Mouse (Mus musculus): ENCODE data around the gene Oxct2a. TPM values are rescaled to one million over a fixed set of nuclear protein-coding genes. Genes with fewer than 3 reads are reported as not detected.
A peak's percentile ranks its signal among the peaks of the same experiment; 100 is the strongest.

Oxct2a gene
- total and polyA plus RNA-seq, 3 experiments = 0.08 TPM; not detected in 2

GRCm38 (mm10) chr4:123363555-123363954, 40.1 kb upstream of the Oxct2a start (continued):
- no peak for TF ChIP-seq POLR2A (IDR thresholded peaks at IDR 0.05; ENCODE audit: low read depth, low read length)
- 0 out of 2 replicates have a peak, but pooled peaks have one; percentile 24 for TF ChIP-seq CHD2 (IDR thresholded peaks at IDR 0.05; ENCODE audit: low read length)
- no peak for TF ChIP-seq ZKSCAN1 (IDR thresholded peaks at IDR 0.05; ENCODE audit: borderline replicate concordance, low read depth, low read length)
- no peak for TF ChIP-seq USF1 (IDR thresholded peaks at IDR 0.05; ENCODE audit: low read depth, low read length)
- TF ChIP-seq MAZ (IDR thresholded peaks at IDR 0.05; ENCODE audit: low read depth, low read length) = no peak
- TF ChIP-seq MEF2A (IDR thresholded peaks at IDR 0.05; ENCODE audit: borderline replicate concordance, low read depth, low read length) = peak; percentile 83
- no peak for TF ChIP-seq SMC3 (IDR thresholded peaks at IDR 0.05; ENCODE audit: low read depth, low read length)
- TF ChIP-seq NELFE (IDR thresholded peaks at IDR 0.05; ENCODE audit: low read depth, low read length) = no peak

GRCm38 (mm10) chr4:123360771-123361170, 37.3 kb upstream of the Oxct2a start:
- in situ Hi-C loops (cut with MboI; ENCODE audit: low pct_ligation_motif_present, low pct_unique_long_range_greater_than_20kb, low sequenced_read_pairs) = no loop called here
- no peak overlapping the region for H3K4me2 ChIP-seq (ENCODE audit: insufficient read depth, low read depth, poor library complexity, severe bottlenecking)
- H3K36me3 ChIP-seq (replicated peaks in 1 of 2; ENCODE audit: control insufficient read depth in 1 of 2, insufficient read depth in 1 of 2, low read length in 1 of 2) = peaks cover 32 to 81% of the 10 kb centered on the region in 2 experiments
- DNase-seq (ENCODE audit: extremely low read depth) = no peak
- no peak overlapping the region for H3K4me3 ChIP-seq (replicated peaks in 1 of 3; ENCODE audit: low read depth in 2 of 3, low read length in 2 of 3, poor library complexity in 1 of 3)
- H3K27ac ChIP-seq (ENCODE audit: insufficient read depth, low read depth) = no peak overlapping the region
- dilution Hi-C loops (cut with MboI; ENCODE audit: extremely low pct_ligation_motif_present, extremely low pct_unique_long_range_greater_than_20kb, low sequenced_read_pairs) = no loop called here
- TF ChIP-seq JUN (IDR thresholded peaks at IDR 0.05; ENCODE audit: insufficient read depth, low read depth, low read length) (no peak), E2F4 (IDR thresholded peaks at IDR 0.05; ENCODE audit: insufficient replicate concordance, low read depth, low read length) (no peak), ELF1 (IDR thresholded peaks at IDR 0.05; ENCODE audit: low read depth, low read length) (no peak), JUND (conservative IDR thresholded peaks at IDR 0.05; ENCODE audit: low read depth, low read length) (no peak), TCF12 (IDR thresholded peaks at IDR 0.05; ENCODE audit: low read depth, low read length) (no peak), RCOR1 (conservative IDR thresholded peaks at IDR 0.05; ENCODE audit: low read depth, low read length) (no peak), TBP (conservative IDR thresholded peaks at IDR 0.05; ENCODE audit: low read depth, low read length) (no peak), ZMIZ1 (IDR thresholded peaks at IDR 0.05; ENCODE audit: low read depth, low read length) (no peak), MYC (IDR thresholded peaks at IDR 0.05; ENCODE audit: low read depth, low read length) (no peak), EP300 (IDR thresholded peaks at IDR 0.05; ENCODE audit: low read length) (no peak)
- no peaks in the 10 kb centered on the region for H3K27me3 ChIP-seq (replicated peaks)
- no peaks in the 10 kb centered on the region for H3K9me3 ChIP-seq (replicated peaks; ENCODE audit: low read length)
- peaks cover 3 to 30% of the 10 kb centered on the region in 2 experiments; a peak in 2 of 4 replicates for H3K4me1 ChIP-seq (ENCODE audit: control insufficient read depth in 1 of 2, insufficient read depth in 2 of 2)
- no peak overlapping the region for H3K9ac ChIP-seq (ENCODE audit: insufficient read depth, low read depth)
- no peaks in the 10 kb centered on the region for H3K79me2 ChIP-seq (replicated peaks; ENCODE audit: control insufficient read depth, extremely low read depth, insufficient read depth, poor library complexity, severe bottlenecking)

- H3K79me2 ChIP-seq (replicated peaks; ENCODE audit: control insufficient read depth, extremely low read depth, insufficient read depth, poor library complexity, severe bottlenecking) = no peaks in the 10 kb centered on the region
- H3K9me3 ChIP-seq (replicated peaks; ENCODE audit: low read length) = no peaks in the 10 kb centered on the region
- H3K4me1 ChIP-seq (ENCODE audit: control insufficient read depth in 1 of 2, insufficient read depth in 2 of 2) = peaks cover 5 to 23% of the 10 kb centered on the region in 2 experiments; a peak in 3 of 4 replicates
- no peak for DNase-seq (ENCODE audit: extremely low read depth)
- TF ChIP-seq MEF2A (IDR thresholded peaks at IDR 0.05; ENCODE audit: borderline replicate concordance, low read depth, low read length) = no peak
- no peak for TF ChIP-seq SIN3A (IDR thresholded peaks at IDR 0.05; ENCODE audit: low read length)
- no peak for TF ChIP-seq CTCF (conservative IDR thresholded peaks at IDR 0.05 in 1 of 2, IDR thresholded peaks at IDR 0.05 in 1 of 2; ENCODE audit: low read depth in 2 of 2, low read length in 2 of 2)
- no peak for TF ChIP-seq HCFC1 (IDR thresholded peaks at IDR 0.05; ENCODE audit: low read depth, low read length)
- no peak for TF ChIP-seq CHD2 (IDR thresholded peaks at IDR 0.05; ENCODE audit: low read length)
- no peaks in the 10 kb centered on the region for H3K27me3 ChIP-seq (replicated peaks)
- H3K36me3 ChIP-seq (replicated peaks in 1 of 2; ENCODE audit: control insufficient read depth in 1 of 2, insufficient read depth in 1 of 2, low read length in 1 of 2) = peaks cover 38 to 84% of the 10 kb centered on the region in 2 experiments
- in situ Hi-C loops (cut with MboI; ENCODE audit: low pct_ligation_motif_present, low pct_unique_long_range_greater_than_20kb, low sequenced_read_pairs) (no loop called here), dilution Hi-C loops (cut with MboI; ENCODE audit: extremely low pct_ligation_motif_present, extremely low pct_unique_long_range_greater_than_20kb, low sequenced_read_pairs) (no loop called here)
- H3K27ac ChIP-seq (ENCODE audit: insufficient read depth, low read depth) = no peak overlapping the region
- no peak overlapping the region for H3K4me3 ChIP-seq (replicated peaks in 1 of 3; ENCODE audit: low read depth in 2 of 3, low read length in 2 of 3, poor library complexity in 1 of 3)
- H3K4me2 ChIP-seq (ENCODE audit: insufficient read depth, low read depth, poor library complexity, severe bottlenecking) = no peak overlapping the region
- H3K9ac ChIP-seq (ENCODE audit: insufficient read depth, low read depth) = no peak overlapping the region
Measured at GRCm38 (mm10) chr4:123358613-123359012, 35.2 kb upstream of the Oxct2a start.
